9 mouse cellular contexts compared by ENCODE assay signal in genomic region chr16:78490779-78491178, GRCm38 (mm10).
DNase-seq lines count a peak whose midpoint lies in the region; ATAC-seq and TF ChIP-seq lines count a peak whose summit lies in the region.
"Had no signal": no experiment of that assay in that cellular context is flagged by ENCODE, and none has a peak within 500 bp of the region (broad histone marks: within the 10 kb centered on the region; RNA-seq: fewer than 3 reads in every experiment).

No protein-coding gene starts in this region.

- H3K4me2 ChIP-seq in lung, postnatal 0 days (replicated peaks; ENCODE audit: low read depth, low read length), result peak overlapping the region; percentile 40
- H3K4me2 ChIP-seq in intestine, postnatal 0 days (replicated peaks; ENCODE audit: low read depth), result peak overlapping the region; percentile 46; the same call in 1 of the 2 replicates
- peak overlapping the region; percentile 61 for H3K4me2 ChIP-seq in stomach, embryonic 16.5 days (ENCODE audit: low read depth, low read length)

- ATAC-seq in lung, postnatal 0 days, result peak; percentile 61
- ATAC-seq in intestine, postnatal 0 days, result no peak
- ATAC-seq in stomach, embryonic 16.5 days (ENCODE audit: insufficient read depth, low FRiP score), result no peak
- no peak for ATAC-seq in erythroid progenitor cell, adult 5-6 weeks (replicated peaks; ENCODE audit: low FRiP score, poor library complexity, severe bottlenecking)

- H3K27ac ChIP-seq in heart, adult 2 months, result peak overlapping the region; percentile 64
- peak overlapping the region; percentile 43 for H3K27ac ChIP-seq in lung, postnatal 0 days (ENCODE audit: low read length)
- H3K27ac ChIP-seq in intestine, postnatal 0 days (ENCODE audit: low read depth, low read length), result no peak overlapping the region
- no peak overlapping the region for H3K27ac ChIP-seq in stomach, embryonic 16.5 days (ENCODE audit: low read length)
- H3K27ac ChIP-seq: embryonic facial prominence, embryonic 12.5 days had no signal

- WGBS in heart, adult 2 months, result 46% methylated on average over 5 of the region's 5 CpGs
- 58% methylated on average over 5 of the region's 5 CpGs for WGBS in lung, postnatal 0 days
- WGBS in intestine, postnatal 0 days, result 60% methylated on average over 5 of the region's 5 CpGs
- WGBS in stomach, embryonic 16.5 days, result 56% methylated on average over 5 of the region's 5 CpGs

- TF ChIP-seq CTCF in heart, adult 2 months (IDR thresholded peaks at IDR 0.05), result no peak
- TF ChIP-seq CTCF in lung, postnatal 0 days (IDR thresholded peaks at IDR 0.05), result no peak
- TF ChIP-seq CTCF in intestine, postnatal 0 days (IDR thresholded peaks at IDR 0.05; ENCODE audit: low read depth), result no peak

- no peak for DNase-seq in heart, adult 2 months
- DNase-seq in heart, postnatal 4 days, result no peak
- peak; percentile 12 for DNase-seq in lung, postnatal 0 days (ENCODE audit: low spot score)
- DNase-seq in lung, postnatal 10 days, result no peak
- no peak for DNase-seq in right cerebral cortex, adult 18-20 months

- H3K27me3 ChIP-seq in heart, adult 2 months (ENCODE audit: control insufficient read depth, insufficient read depth, low read length), result no peaks in the 10 kb centered on the region
- H3K27me3 ChIP-seq in lung, postnatal 0 days (replicated peaks; ENCODE audit: insufficient read depth, low read length), result no peaks in the 10 kb centered on the region
- H3K27me3 ChIP-seq in intestine, postnatal 0 days (replicated peaks; ENCODE audit: control insufficient read depth, insufficient read depth, low read length), result no peaks in the 10 kb centered on the region
- H3K27me3 ChIP-seq in stomach, embryonic 16.5 days (ENCODE audit: control insufficient read depth, insufficient read depth, low read length), result no peaks in the 10 kb centered on the region
- H3K27me3 ChIP-seq: embryonic facial prominence, embryonic 12.5 days had no signal

- no peak for TF ChIP-seq EP300 in heart, adult 2 months (IDR thresholded peaks at IDR 0.05; ENCODE audit: insufficient read depth, low read depth, low read length)
- no peak for TF ChIP-seq EP300 in lung, postnatal 0 days (IDR thresholded peaks at IDR 0.05)

- intact Hi-C loops in heart, adult 2 months (cut with DNase I), result no loop called here

- TF ChIP-seq POLR2A in heart, adult 2 months (IDR thresholded peaks at IDR 0.05; ENCODE audit: insufficient read depth, low read depth, low read length), result no peak

- no peaks in the 10 kb centered on the region for H3K79me2 ChIP-seq in heart, adult 2 months (replicated peaks; ENCODE audit: control insufficient read depth, insufficient read depth, low read length)

- H3K4me1 ChIP-seq in heart, adult 2 months (ENCODE audit: control insufficient read depth, insufficient read depth, low read length), result no peaks in the 10 kb centered on the region; the same call in 1 of the 2 replicates
- no peaks in the 10 kb centered on the region for H3K4me1 ChIP-seq in lung, postnatal 0 days (ENCODE audit: insufficient read depth, low read depth, low read length)
- no peaks in the 10 kb centered on the region for H3K4me1 ChIP-seq in intestine, postnatal 0 days (replicated peaks; ENCODE audit: control insufficient read depth, insufficient read depth, low read length)
- H3K4me1 ChIP-seq in stomach, embryonic 16.5 days (ENCODE audit: control insufficient read depth, insufficient read depth, low read length), result no peaks in the 10 kb centered on the region
- H3K4me1 ChIP-seq: embryonic facial prominence, embryonic 12.5 days had no signal

- H3K9me3 ChIP-seq in lung, postnatal 0 days (ENCODE audit: low read length), result no peaks in the 10 kb centered on the region; the same call in 1 of the 2 replicates
- no peaks in the 10 kb centered on the region for H3K9me3 ChIP-seq in intestine, postnatal 0 days (ENCODE audit: control insufficient read depth)
- H3K9me3 ChIP-seq in stomach, embryonic 16.5 days (replicated peaks; ENCODE audit: control insufficient read depth, low read length), result no peaks in the 10 kb centered on the region
- H3K9me3 ChIP-seq: embryonic facial prominence, embryonic 12.5 days had no signal

- H3K4me3 ChIP-seq in heart, adult 2 months, result no peak overlapping the region
- no peak overlapping the region for H3K4me3 ChIP-seq in lung, postnatal 0 days (ENCODE audit: low read depth, low read length)
- H3K4me3 ChIP-seq in intestine, postnatal 0 days (ENCODE audit: low read depth, low read length), result no peak overlapping the region
- peak overlapping the region; percentile 43; the same call in 1 of the 2 replicates for H3K4me3 ChIP-seq in stomach, embryonic 16.5 days (replicated peaks; ENCODE audit: low read length)
- H3K4me3 ChIP-seq: embryonic facial prominence, embryonic 12.5 days had no signal

- no peaks in the 10 kb centered on the region for H3K36me3 ChIP-seq in heart, adult 2 months (ENCODE audit: control insufficient read depth, insufficient read depth, low read length)
- H3K36me3 ChIP-seq in lung, postnatal 0 days (ENCODE audit: insufficient read depth, low read length), result no peaks in the 10 kb centered on the region
- H3K36me3 ChIP-seq in intestine, postnatal 0 days (ENCODE audit: control insufficient read depth, insufficient read depth), result no peaks in the 10 kb centered on the region
- H3K36me3 ChIP-seq in stomach, embryonic 16.5 days (ENCODE audit: control insufficient read depth, insufficient read depth, low read length), result no peaks in the 10 kb centered on the region
- H3K36me3 ChIP-seq: embryonic facial prominence, embryonic 12.5 days had no signal

- no peak overlapping the region for H3K9ac ChIP-seq in heart, adult 2 months (ENCODE audit: low read depth, low read length)
- H3K9ac ChIP-seq in lung, postnatal 0 days (replicated peaks; ENCODE audit: low read depth), result no peak overlapping the region
- no peak overlapping the region for H3K9ac ChIP-seq in intestine, postnatal 0 days (ENCODE audit: low read depth, low read length)
- H3K9ac ChIP-seq in stomach, embryonic 16.5 days (ENCODE audit: low read length), result no peak overlapping the region
- H3K9ac ChIP-seq: embryonic facial prominence, embryonic 12.5 days had no signal

Comparison
In these comparisons a context has a peak if more than half of its experiments do, and no peak if none do; other contexts are left out.
1. H3K27ac ChIP-seq: peak in heart, adult 2 months (single experiment) and lung, postnatal 0 days (single experiment); none in intestine, postnatal 0 days (single experiment) and stomach, embryonic 16.5 days (single experiment).
2. Peak in every context shown above with its lines, with median percentiles within 50 percentile points of each other: H3K4me2 ChIP-seq.